Mouse (Mus musculus): ENCODE data around the gene Olfr698. TPM values are rescaled to one million over a fixed set of nuclear protein-coding genes. Genes with fewer than 3 reads are reported as not detected.
"Not testable (repeated sequence)": the region's sequence is repeated elsewhere in the genome, so short reads cannot be mapped to it uniquely, and the experiment has no call there.

The Olfr698 gene
- not detected for total RNA-seq (2021)
- long read RNA-seq, experiment 1, result 0 reads
- long read RNA-seq, experiment 2, result 0 reads

DNA sequence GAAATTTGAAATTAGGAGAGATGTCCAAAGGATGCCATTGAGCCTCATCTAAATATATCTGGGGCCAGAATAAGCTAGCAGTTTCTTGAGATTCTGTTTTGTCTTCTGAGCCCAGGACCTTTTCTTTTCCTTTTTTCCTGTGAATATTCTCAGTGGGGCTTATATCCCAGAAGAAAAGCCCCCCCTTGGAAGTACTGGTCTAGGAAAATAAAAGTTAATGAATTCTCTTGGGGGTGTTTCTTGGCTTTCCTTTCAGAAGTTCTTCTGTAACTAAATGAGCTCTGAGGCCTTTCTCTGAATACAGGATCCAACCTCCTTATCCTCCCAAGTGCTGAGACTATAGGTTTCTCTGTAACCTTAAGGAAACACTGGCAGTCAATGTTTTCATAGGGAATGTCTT is at the start of gene Olfr698:
Olfr698 (minus strand) TSS at position 101 of the 400 bp plus-strand sequence.
- no peak for DNase-seq (ENCODE audit: low spot score in 2 of 2)

DNA sequence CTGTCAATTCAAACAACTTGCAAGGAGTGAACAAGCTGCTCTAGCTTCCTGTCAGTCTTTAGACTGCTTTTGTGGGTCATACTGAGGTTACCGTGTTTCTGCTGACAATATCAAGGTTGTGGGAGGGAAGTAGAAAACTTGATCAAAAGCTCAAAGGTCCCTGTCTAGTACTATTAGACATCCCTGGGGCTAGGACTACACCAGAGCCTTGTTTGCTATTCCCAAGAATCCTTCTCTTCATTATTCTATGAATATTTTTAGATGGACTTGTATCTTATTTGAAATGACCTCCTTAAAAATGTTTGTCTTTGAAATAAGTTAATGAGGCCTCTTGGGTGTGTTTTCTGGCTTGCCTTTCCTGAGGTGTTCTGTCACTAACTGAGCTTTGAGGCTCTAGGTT is 37.9 kb upstream of the Olfr698 start, which contains the start of gene Olfr699:
Olfr699 (minus strand) TSS at position 101 of the 400 bp plus-strand sequence.
- DNase-seq (ENCODE audit: low spot score in 2 of 2), result no peak

DNA sequence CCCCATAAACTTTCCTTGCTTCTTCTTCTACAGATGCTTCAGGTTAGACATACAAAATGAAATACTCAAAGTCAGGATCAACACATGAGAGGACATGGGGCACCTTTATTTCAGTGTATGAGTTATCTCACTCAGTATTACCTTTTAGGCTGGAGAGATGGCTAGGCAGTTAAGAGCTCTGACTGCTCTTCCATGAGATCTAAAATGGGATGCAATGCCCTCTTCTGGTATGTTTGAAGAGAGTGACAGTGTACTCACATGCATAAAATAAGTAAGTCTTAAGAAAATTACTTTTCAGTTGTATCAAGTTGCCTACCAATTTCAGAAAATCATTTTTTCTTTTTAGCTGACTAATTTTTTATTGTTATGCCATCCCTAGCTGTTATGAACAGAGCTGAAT is 33.1 kb upstream of the Olfr698 start:
- DNase-seq (ENCODE audit: low spot score in 2 of 2), result no peak

DNA sequence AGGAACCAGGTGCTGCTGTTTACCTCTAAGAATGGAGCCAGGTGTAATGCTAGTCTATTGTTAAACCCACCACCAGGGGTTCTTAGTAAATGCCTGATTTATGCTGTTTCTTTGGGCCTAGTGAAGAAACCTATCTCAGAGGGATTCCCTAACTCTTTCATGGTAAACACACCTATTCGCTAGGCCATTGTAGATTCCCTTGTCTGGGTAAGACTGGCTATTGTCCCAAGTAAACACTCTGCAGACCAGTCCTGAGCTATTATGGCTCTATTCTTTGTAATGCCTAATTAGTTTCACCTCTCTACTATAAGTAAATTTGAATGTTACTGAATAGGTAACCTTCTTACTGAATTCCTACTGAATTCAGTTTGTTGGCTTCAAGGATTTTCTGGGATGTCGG is 5.8 kb upstream of the Olfr698 start:
- DNase-seq (ENCODE audit: low spot score in 2 of 2), result not testable (repeated sequence)

DNA sequence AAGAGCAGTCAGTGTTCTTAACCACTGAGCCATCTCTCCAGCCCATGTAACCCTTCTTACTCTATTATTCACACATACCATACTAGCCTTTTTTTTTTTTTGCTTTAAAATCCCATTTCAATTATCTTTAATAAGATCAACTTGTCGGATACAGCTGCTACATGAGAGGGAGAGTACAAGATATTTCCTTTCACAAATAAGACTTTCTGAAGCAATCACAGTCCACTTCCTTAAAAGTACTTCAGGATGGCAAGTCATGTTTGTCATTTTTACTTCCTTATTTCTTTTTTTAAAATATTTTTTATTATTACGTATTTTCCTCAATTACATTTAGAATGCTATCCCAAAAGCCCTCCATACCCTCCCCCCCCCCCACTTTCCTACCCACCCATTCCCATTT is 3.6 kb upstream of the Olfr698 start:
- DNase-seq (ENCODE audit: low spot score in 2 of 2), result no peak

DNA sequence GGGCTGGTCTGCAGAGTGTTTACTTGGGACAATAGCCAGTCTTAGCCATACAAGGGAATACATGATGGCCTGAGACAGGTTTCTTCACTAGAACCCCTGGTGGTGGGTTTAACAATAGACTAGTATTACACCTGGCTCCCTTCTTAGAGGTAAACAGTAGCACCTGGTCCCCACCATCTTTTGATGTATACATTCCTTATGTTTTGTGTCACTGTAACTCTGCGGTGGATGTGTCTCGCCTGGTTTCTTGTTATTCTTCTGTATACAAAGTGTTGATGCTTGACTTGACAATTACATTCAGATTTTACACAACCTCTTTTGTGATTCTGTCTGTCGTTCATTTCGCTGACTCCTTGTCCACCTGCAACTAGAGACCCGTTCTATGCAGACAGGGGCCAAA is 9.4 kb downstream of the Olfr698 start:
- no peak for DNase-seq (ENCODE audit: low spot score in 2 of 2)

DNA sequence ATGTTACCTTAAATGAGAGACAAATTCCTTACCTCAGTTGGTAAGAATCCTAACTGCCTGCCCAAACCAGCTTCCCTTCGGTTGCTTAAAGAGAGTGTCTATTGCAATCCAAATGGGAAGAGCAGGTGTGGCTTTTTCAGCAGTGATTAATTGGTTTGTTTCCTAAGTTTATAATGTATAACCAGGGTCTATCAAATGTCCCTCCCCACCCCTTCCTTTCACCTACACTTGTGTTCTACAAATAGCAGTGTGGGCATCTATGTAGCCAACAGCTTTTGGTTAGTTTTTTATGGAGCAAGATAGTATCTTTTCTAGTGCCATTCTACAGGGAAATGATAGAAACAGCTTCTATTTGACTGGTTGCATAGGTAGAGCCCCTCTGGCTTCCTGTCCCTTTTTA is 12.9 kb downstream of the Olfr698 start, which contains the start of gene Olfr697:
Olfr697 (minus strand) TSS at position 101 of the 400 bp plus-strand sequence.
- DNase-seq (ENCODE audit: low spot score in 2 of 2), result no peak

DNA sequence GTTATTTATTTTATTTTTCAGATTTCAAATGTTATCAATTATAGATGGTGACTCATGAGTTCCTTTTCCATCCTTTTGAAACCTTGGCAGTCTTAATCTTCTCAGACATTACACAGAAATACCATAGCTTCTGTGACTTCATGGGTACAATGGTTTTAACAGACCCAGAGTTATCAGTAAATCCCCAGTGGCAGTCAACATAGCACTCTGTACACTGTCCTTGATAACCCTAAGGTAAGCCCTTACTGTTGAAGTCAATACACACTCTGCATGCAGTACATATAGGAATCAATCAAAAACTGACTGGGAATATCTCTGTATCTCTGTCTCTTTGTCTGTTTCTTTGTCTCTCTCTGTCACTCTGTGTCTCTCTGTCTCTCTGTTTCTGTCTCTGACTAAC is 18.2 kb downstream of the Olfr698 start:
- no peak for DNase-seq (ENCODE audit: low spot score in 2 of 2)

DNA sequence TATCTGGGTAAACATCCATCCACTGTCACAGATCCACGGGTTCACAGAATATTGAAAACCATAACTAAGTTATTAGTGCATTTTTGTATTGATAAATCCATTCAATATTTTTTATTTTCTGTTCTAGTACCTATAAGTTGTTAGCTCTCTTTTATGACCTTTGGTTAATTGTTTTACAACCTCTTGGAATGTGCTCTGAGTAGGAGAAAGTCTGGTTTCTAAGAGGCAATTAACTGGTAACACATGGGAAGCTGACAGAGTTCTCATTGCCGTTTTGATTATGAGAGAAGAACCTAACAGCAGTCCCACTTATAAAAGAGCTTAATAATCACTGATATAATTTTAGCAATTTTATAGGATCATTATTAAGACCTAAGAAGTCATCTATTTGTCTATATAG is 21.5 kb downstream of the Olfr698 start:
- DNase-seq (ENCODE audit: low spot score in 2 of 2), result no peak

DNA sequence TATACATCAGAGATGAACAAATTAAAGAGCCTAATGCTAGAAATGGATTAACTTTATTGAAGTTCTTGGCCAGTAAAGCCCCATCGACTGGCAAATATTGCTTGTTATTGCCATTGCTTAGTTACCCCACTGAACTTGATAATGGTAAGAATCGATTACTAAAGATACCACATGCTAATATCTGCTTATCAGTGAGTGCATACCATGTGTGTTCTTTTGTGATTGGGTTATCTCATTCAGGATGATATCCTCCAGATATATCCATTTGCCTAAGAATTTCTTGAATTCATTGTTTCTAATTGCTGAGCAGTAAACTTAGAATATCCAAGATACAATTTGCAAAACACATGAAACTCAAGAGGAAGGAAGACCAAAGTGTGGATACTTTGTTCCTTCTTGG is 29.5 kb downstream of the Olfr698 start:
- DNase-seq (ENCODE audit: low spot score in 2 of 2), result not testable (repeated sequence)

DNA sequence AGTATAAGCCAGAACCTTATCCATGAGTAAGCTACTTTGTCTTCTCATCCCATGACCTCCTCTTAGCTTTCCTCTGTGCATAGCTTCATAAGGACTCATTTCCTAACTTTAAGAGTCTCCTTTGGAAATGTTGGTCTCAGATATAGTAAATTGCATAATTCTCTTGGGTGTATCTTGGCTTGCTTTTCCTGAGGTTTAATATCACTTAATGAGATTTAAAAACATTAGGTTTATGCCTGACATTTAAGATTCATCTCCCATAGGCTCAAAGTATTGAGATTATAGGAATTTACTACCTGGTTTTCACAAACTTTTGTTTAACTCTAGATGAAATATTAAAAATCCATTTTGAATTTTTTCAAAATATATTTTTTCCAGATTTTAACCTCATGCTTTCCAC is 38.9 kb downstream of the Olfr698 start, which contains the start of gene Olfr695:
Olfr695 (minus strand) TSS at position 101 of the 400 bp plus-strand sequence.
- no peak for DNase-seq (ENCODE audit: low spot score in 2 of 2)

DNA sequence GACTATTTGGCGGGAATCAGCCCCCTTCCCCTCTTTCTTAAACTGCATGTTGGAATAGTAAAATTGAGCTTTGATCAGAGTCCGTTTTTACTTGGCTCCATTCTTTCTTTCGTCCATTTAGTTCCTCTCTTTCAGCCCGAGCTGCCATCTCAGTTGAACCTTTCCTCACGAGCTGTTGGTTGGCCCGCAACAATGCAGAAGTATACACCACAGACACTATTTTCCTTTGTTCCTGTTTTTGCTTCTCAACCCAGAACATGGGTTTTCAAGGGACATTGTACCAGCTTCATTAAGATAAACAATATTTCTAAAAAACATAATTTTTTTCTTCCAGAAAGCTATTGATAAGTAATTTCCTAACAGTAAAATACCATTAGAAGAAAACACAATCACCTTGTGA is 43.7 kb downstream of the Olfr698 start:
- DNase-seq (ENCODE audit: low spot score in 2 of 2), result no peak

DNA sequence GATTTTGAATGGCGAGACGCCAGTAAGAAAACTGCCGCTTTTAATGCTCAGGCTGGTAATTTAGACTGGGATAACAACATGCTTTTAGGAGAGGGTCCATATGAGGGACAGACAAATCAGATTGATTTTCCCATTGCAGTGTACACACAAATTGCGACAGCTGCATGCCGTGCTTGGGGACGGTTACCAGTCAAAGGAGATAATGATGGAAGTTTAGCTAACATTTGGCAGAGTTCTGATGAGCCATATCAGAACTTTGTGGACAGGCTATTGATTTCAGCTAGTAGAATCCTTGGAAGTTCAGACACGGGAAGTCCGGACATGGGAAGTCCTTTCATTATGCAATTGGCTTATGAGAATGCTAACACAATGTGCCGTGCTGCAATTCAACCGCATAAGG is 47.5 kb downstream of the Olfr698 start:
- not testable (repeated sequence) for DNase-seq (ENCODE audit: low spot score in 2 of 2)

Other genes with a start within 250 kb of the Olfr698 start
- not detected for gene Olfr693, start 74.8 kb downstream of the Olfr698 start, total RNA-seq (2021)
- gene Olfr694, start 63.6 kb downstream of the Olfr698 start, total RNA-seq (2021), result not detected
- gene Olfr695, start 39.0 kb downstream of the Olfr698 start, total RNA-seq (2021), result not detected
- not detected for gene Olfr697, start 13.0 kb downstream of the Olfr698 start, total RNA-seq (2021)
- not detected for gene Olfr699, start 37.8 kb upstream of the Olfr698 start, total RNA-seq (2021)
- gene Olfr700, start 53.4 kb upstream of the Olfr698 start, total RNA-seq (2021), result not detected
- gene Olfr701, start 58.7 kb upstream of the Olfr698 start, total RNA-seq (2021), result not detected
- not detected for gene Olfr702, start 78.5 kb upstream of the Olfr698 start, total RNA-seq (2021)
- gene Olfr703, start 88.0 kb upstream of the Olfr698 start, total RNA-seq (2021), result not detected
- not detected for gene Olfr704, start 107.8 kb upstream of the Olfr698 start, total RNA-seq (2021)
- gene Olfr705, start 121.5 kb upstream of the Olfr698 start, total RNA-seq (2021), result not detected
- not detected for gene Olfr706, start 132.8 kb upstream of the Olfr698 start, total RNA-seq (2021)
- not detected for gene Olfr707, start 145.8 kb upstream of the Olfr698 start, total RNA-seq (2021)
- gene Olfr1532-ps1, start 152.6 kb upstream of the Olfr698 start, total RNA-seq (2021), result not detected
- under 1 TPM; 0.06 to 0.08 TPM for gene Olfr709-ps1, start 176.8 kb upstream of the Olfr698 start, total RNA-seq (2021)
- gene Olfr710, start 192.9 kb upstream of the Olfr698 start, total RNA-seq (2021), result not detected
- gene Olfr6, start 208.5 kb upstream of the Olfr698 start, total RNA-seq (2021), result not detected
- gene Olfr711, start 220.1 kb upstream of the Olfr698 start, total RNA-seq (2021), result not detected

Data from adrenal gland, postnatal 4 days (tissue).